Mouse (Mus musculus): ENCODE data around the gene Pla2g12a.

DNA sequence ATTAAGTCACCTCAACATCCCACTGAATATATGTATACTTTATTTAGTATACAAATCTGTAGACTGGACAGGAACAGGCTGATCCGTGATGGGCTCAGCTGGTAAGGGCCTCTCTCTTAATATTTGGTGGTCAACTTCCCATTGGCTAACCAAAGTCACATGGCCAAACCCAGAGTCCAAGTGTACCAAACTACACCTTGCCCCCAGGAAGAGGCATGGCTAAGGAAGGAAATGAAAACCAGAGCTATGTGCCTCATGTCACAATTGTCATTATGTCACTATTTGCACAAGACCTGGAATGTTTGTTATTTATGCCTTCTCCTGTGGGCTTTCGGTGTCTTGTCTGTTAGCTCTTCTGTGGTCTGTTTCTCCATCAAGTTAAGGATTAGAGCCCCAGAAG lies 32.5 kb upstream of the Pla2g12a start:
- TF ChIP-seq EP300 (IDR thresholded peaks at IDR 0.05) (no peak), CTCF (IDR thresholded peaks at IDR 0.05) (no peak)

Measured in lung, postnatal 0 days (tissue).